ENCODE assay signal across 8 mouse cellular contexts in the genomic region with DNA sequence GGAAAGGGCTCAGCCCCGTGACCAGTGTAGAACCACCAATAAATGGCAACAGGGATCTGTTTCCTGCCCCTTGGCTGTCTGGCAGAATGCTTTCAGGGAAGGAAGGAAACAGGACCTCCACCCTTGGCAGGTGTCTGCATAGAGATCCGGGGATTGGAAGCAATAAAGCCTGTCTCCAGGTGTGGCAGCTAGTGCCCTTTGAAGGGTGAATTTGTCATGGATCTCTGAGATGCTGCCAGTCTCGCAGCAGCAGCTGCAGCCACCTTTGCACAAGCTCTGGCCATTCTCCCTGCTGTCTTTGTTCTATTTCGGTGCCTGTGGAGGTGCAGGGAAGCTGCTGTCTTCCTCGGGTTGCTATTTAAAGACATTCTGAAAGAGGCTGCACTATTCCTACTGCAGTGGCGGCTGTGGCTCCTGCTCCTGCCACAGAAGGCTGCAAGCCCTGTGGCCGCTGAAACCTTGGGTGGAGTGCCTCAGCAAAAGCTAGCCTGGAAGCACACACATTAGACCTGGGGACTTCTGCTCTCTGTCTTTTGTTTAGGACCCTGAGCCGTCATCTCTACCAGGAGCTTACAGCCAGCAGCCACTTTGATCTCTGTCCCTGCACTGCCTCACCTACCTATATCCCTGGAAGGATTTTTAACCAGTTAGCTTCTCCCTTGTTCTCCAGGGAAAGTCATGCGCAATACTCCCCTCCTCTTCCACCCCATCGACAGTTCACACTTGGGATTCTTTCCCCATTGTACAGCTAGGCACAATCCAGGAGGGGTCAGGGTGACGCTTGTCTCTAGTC. TPM values are rescaled to one million over a fixed set of nuclear protein-coding genes. Genes with fewer than 3 reads are reported as not detected.
DNase-seq lines count a peak whose midpoint lies in the region; ATAC-seq lines count a peak whose summit lies in the region.

No protein-coding gene starts in this region.

- no peaks in the 10 kb centered on the region for H3K36me3 ChIP-seq in lung, embryonic 16.5 days (ENCODE audit: control insufficient read depth, insufficient read depth, low read length)
- H3K36me3 ChIP-seq in hindbrain, embryonic 15.5 days: no peaks in the 10 kb centered on the region
- no peaks in the 10 kb centered on the region for H3K36me3 ChIP-seq in limb, embryonic 15.5 days

- no peaks in the 10 kb centered on the region for H3K27me3 ChIP-seq in lung, embryonic 16.5 days (ENCODE audit: control insufficient read depth, insufficient read depth, low read depth, low read length)
- no peaks in the 10 kb centered on the region for H3K27me3 ChIP-seq in hindbrain, embryonic 15.5 days
- H3K27me3 ChIP-seq in limb, embryonic 15.5 days: no peaks in the 10 kb centered on the region

- DNase-seq in lung, adult 18-20 months: no peak
- DNase-seq in frontal cortex, postnatal 14 days (ENCODE audit: low spot score in 2 of 2): peak; percentile 17 to 26
- no peak for DNase-seq in ovary, postnatal 10 days (ENCODE audit: low spot score)
- no peak for DNase-seq in urinary bladder, postnatal 25 days (ENCODE audit: low spot score)
- DNase-seq in gastrocnemius, adult 8-10 months (ENCODE audit: low spot score in 2 of 2): no peak

- WGBS in lung, embryonic 16.5 days: 43% methylated on average over 11 of the region's 11 CpGs
- 27% methylated on average over 11 of the region's 11 CpGs for WGBS in hindbrain, embryonic 15.5 days
- WGBS in limb, embryonic 15.5 days: 32% methylated on average over 11 of the region's 11 CpGs

- H3K4me3 ChIP-seq in lung, embryonic 16.5 days (ENCODE audit: low read length): no peak overlapping the region
- no peak overlapping the region for H3K4me3 ChIP-seq in hindbrain, embryonic 15.5 days
- H3K4me3 ChIP-seq in limb, embryonic 15.5 days: no peak overlapping the region

- no peak for ATAC-seq in lung, embryonic 16.5 days (ENCODE audit: low read depth)
- ATAC-seq in hindbrain, embryonic 15.5 days (ENCODE audit: low FRiP score, low read depth): peak; percentile 23; the same call in 1 of the 2 replicates
- no peak for ATAC-seq in limb, embryonic 15.5 days (ENCODE audit: insufficient number of reproducible peaks, low FRiP score, low TSS enrichment, low read depth)

- no peaks in the 10 kb centered on the region for H3K9me3 ChIP-seq in lung, embryonic 16.5 days (ENCODE audit: control insufficient read depth, low read length)
- H3K9me3 ChIP-seq in hindbrain, embryonic 15.5 days: no peaks in the 10 kb centered on the region
- H3K9me3 ChIP-seq in limb, embryonic 15.5 days: no peaks in the 10 kb centered on the region

- no peak overlapping the region for H3K4me2 ChIP-seq in lung, embryonic 16.5 days (ENCODE audit: low read depth, low read length)
- peak overlapping the region; percentile 17; the same call in 1 of the 2 replicates for H3K4me2 ChIP-seq in hindbrain, embryonic 15.5 days
- H3K4me2 ChIP-seq in limb, embryonic 15.5 days: no peak overlapping the region

- no peak overlapping the region for H3K9ac ChIP-seq in lung, embryonic 16.5 days (ENCODE audit: low read length)
- H3K9ac ChIP-seq in hindbrain, embryonic 15.5 days: peak overlapping the region; percentile 0; the same call in 1 of the 2 replicates
- H3K9ac ChIP-seq in limb, embryonic 15.5 days: no peak overlapping the region

- peak overlapping the region; percentile 25; the same call in 1 of the 2 replicates for H3K27ac ChIP-seq in lung, embryonic 16.5 days (ENCODE audit: low read length)
- H3K27ac ChIP-seq in hindbrain, embryonic 15.5 days (replicated peaks): peak overlapping the region; percentile 79
- peak overlapping the region; percentile 43 for H3K27ac ChIP-seq in limb, embryonic 15.5 days

- H3K4me1 ChIP-seq in lung, embryonic 16.5 days (replicated peaks; ENCODE audit: control insufficient read depth, insufficient read depth, low read length): no peaks in the 10 kb centered on the region; the same call in 1 of the 2 replicates
- H3K4me1 ChIP-seq in hindbrain, embryonic 15.5 days (replicated peaks): peaks cover 17% of the 10 kb centered on the region
- H3K4me1 ChIP-seq in limb, embryonic 15.5 days: peaks cover 12% of the 10 kb centered on the region; the same call in 1 of the 2 replicates

RNA-seq across cellular contexts. Expression of gene Has3, which starts 30.6 kb away (rescaled TPM):
- polyA plus RNA-seq in lung, embryonic 16.5 days (2015; fragmentation: Nextera tagmentation; extraction: Ambion mirVana): 0.23 and 0.24 TPM in 2 replicates
- polyA plus RNA-seq in hindbrain, embryonic 15.5 days (2015; fragmentation: Nextera tagmentation; extraction: Ambion mirVana): 0.92 and 1.5 TPM in 2 replicates
- polyA plus RNA-seq in limb, embryonic 15.5 days (2015; fragmentation: Nextera tagmentation; extraction: Ambion mirVana): 0.42 and 0.76 TPM in 2 replicates
- under 1 TPM; 0.65 to 0.94 (median 0.75) TPM for total RNA-seq in gastrocnemius, adult 8-10 months (2022)

RNA-seq across cellular contexts. Expression of gene Utp4, which starts 54.0 kb away (rescaled TPM):
- 54.4 and 59.7 TPM in 2 replicates for polyA plus RNA-seq in lung, embryonic 16.5 days (2015; fragmentation: Nextera tagmentation; extraction: Ambion mirVana)
- 42.2 and 42.5 TPM in 2 replicates for polyA plus RNA-seq in hindbrain, embryonic 15.5 days (2015; fragmentation: Nextera tagmentation; extraction: Ambion mirVana)
- 62.5 and 64.0 TPM in 2 replicates for polyA plus RNA-seq in limb, embryonic 15.5 days (2015; fragmentation: Nextera tagmentation; extraction: Ambion mirVana)
- total RNA-seq in gastrocnemius, adult 8-10 months (2022): 10 to 100 TPM; 21.7 to 26.7 (median 25.3) TPM

Comparison
In these comparisons a context has a peak if more than half of its experiments do, and no peak if none do; other contexts are left out.
1. H3K27ac ChIP-seq: peak in every context shown above with its lines; median percentile 79 in hindbrain, embryonic 15.5 days; 43 in limb, embryonic 15.5 days; 25 in lung, embryonic 16.5 days.
2. DNase-seq: peak in frontal cortex, postnatal 14 days (2 of 2); none in lung, adult 18-20 months (0 of 2), ovary, postnatal 10 days (single experiment), urinary bladder, postnatal 25 days (single experiment) and gastrocnemius, adult 8-10 months (0 of 2).